Mouse (Mus musculus): Measurements from ENCODE around the gene Abcb1a.

Gene Abcb1a

DNA sequence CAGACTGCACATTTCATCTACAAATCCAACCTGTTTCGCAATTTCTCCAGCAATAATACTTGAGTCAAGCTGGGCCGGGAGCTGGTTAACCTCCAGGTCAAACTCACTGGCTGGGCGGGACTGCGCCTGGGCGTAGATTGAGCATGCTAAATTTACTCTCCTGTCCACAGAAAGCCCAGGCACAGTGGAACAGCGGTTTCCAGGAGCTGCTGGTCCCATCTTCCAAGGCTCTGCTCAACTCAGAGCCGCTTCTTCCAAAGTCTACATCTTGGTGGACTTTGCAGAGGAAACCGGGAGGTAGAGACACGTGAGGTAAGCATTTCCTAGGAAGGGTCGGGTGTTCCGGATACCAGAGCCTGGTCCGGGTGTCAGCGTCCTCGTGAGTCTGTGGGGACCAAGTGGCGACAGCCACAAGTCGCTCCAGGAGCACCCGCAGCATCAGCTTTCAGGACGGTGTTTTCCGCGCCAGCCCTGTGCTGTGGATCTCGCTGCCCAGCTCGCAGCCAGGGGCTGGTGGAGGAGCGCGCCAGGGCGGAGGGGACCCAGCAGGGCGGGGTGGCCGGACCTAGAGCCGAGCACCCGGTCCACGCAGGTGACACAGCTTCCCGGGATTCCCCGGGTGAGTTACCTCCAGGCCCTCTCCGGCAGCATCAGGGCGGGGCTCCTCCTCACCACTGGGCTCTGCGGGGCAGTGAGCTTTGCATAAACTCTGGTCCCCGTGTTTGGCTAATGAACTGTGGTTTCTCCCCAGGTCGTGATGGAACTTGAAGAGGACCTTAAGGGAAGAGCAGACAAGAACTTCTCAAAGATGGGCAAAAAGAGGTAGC, at the start of gene Abcb1a:
Gene Abcb1a, plus strand, starts transcription at position 167 of the 827 bp plus-strand sequence.
- peak; percentile 40 for DNase-seq (ENCODE audit: inconsistent ontology term)

DNA sequence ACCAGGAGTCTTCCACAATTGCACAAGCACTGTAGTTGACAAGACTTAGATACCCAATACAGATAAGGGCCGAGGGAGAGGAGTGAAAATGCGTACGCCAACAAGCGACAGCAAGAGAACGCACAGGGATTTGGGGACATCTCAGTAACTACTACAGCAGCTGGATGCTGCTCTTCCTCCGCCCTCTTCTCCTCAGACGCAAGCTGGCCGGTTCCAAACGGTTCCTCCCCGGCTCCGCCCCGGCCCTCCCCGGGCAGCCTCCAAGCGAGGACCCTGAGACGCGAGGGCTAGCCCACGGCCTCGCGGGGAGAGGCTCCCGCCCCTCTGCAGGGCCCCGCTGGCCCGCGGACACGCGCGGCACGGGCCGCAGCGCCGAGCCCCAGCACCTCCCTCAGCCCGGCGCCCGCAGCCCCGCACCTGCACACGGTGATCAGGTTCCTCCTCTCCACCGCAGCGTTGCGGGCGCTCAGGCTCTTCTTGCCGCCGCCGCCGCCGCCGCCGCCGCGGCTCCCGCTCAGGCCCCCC, 37.7 kb upstream of the Abcb1a start:
- peak; percentile 65 for DNase-seq (ENCODE audit: inconsistent ontology term)

DNA sequence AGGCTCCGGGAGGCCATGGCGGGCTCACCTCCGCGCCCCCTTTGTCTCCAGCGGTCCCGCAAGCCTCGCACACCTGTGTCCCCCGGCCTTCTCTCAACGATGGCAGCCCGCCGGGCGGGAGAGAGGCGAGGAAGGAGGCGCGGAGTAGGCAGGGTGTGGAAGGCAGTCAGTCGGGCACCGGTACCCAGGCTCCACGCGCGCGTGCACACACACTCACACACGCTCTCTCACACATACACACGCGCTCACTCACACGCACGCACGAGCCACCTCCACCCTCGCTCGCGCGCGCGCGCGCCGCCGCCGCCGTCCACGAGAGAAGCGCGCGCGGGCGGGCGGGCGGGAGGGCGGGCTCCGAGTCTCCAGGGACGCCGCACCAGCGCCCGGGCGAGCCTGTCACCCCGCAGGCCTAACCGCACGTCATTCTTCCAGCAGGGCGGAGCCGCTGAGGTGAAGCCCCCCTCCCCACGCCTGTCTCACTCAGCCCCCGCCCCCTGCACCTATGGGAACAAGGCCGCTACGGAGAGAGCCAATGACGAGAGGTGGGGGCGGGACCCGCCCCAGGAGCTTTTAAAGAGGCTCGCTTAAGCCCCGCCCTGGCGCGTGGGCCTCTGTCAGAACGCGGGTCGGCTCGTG, 37.2 kb upstream of the Abcb1a start, which contains the start of gene Rundc3b:
Gene Rundc3b, minus strand, starts transcription at position 357 of the 636 bp plus-strand sequence.
- DNase-seq (ENCODE audit: inconsistent ontology term): peak; percentile 98

DNA sequence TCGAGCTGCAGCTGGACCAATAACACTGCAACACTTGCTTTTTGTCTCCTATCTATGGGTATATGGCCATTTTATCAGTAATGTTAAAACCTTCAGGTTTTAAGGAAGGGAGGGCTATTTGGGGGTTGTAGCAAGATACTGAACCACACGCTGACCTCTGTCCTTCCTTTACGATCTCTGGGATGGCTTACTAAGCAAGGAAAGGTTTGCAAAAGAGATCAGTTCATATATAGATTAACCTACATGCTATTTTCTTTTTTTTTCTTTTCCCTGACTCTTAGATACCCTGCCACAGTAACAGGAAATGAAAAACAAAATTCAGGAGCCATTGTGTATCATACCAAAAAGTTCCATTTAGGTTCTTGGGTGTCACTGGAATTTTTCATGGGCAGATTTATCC, 27.0 kb upstream of the Abcb1a start:
- DNase-seq (ENCODE audit: inconsistent ontology term): no peak

DNA sequence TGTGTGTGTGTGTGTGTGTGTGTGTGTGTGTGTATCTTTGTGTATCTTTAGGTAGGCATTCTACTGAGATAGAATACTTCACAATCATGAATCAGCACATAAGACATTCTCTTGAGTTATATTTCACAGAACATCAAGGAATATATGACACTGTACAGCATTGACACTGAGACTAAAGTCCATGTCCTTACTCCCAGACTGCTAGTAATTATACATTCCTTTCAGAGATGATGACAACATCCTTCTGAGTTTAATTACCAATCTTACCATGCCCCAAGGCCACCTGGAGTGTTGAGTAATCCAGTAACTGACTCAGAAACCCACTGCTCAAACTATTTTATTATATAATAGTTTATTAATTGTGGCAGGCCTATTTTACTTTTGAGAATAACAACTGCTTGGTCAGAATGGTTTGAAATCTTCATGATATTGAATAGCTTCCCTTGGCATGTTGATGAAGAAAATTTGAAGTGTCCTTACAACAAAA, 25.3 kb upstream of the Abcb1a start:
- DNase-seq (ENCODE audit: inconsistent ontology term): peak; percentile 5

DNA sequence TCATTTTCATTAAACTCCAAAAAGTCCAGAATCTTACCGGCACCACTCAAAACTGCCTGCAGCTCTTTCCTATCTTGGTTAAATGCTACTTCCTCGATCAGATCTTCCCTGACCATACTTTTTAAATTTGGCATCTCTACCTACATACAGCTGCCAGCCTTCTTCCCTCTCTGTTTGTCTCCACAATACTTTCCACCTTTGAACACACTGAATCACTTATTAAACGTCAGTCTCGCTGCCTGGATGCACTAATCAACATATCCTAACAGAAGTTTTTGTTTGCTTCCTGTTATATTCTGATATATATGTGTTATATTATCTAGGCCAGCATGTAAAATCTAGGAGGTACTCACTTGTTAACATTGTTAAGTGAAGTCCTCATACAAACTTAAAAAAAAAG, 11.6 kb upstream of the Abcb1a start:
- no peak for DNase-seq (ENCODE audit: inconsistent ontology term)

DNA sequence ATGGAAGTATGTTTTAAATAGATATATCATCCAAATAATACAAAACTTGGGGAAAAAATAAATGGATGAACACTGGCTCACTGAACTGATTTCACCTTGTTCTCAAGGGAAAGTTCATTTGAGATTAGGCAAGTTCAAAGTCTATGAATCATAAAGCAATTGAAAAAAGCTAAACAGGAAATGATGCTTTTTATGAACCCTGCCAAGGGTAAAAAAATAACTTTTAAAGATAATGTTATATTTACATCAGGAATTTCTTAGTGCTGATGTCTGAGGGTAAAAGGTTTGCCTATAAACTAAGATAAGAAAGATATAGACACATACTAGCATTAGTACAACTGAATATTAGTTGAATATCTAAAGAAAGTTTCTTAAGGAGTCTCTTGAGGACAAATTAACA, 11.1 kb upstream of the Abcb1a start:
- no peak for DNase-seq (ENCODE audit: inconsistent ontology term)

DNA sequence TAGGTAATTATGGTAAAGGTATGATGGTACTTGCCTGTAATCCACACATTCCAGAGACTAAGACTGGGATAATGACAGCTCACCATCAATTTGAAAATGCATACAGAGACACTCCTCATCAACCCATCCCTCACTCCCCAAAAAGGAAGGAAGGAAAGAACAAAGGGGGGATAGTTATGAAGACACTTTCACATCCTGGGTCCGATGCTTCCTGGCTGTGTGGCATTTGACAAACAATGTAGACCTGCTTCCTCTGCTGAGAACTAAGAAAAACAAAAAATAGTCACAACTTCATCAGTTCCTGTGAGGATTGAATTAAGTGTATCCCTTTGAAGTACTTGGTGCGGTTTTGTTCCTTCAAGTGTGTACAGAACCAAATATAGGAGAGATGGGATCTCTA, 7.8 kb upstream of the Abcb1a start:
- DNase-seq (ENCODE audit: inconsistent ontology term): no peak

DNA sequence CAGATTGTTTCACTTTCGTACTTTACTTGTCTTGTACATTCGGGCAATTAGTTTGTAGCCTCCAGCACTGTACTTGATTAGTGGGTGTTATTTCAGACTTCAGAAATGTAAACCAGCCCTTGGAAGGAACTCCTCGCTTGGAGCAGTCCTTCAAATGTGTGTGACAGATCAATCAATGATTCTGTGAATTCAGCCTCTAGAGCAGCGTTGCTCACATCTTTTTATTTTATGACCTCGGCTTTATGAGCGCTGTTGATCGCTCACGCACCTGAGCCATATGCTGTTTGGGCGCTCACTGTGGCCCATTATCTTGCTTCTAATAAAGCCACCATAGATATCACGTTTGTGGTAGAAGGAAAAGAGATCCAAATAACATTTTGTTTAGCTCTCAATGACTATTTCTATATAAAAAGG, 868 bp downstream of the Abcb1a start:
- DNase-seq (ENCODE audit: inconsistent ontology term): no peak

DNA sequence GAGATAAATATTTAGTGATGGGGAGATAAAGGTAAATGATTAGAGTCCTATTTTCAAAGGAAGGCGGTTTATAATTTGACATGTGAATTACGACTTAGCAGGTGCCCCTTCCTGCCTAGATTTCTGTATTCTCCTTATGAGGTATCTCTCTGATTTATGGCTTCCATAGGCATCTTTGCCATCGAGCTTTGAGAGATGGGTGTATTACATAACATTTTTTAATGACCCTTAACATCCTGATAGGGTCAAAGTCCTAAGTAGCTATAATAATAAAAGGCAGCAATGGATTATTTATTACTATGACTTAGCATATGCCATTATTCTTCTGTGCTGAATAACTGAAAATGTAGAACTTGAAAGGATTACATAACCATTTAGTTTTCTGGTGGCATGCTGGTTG, 4.8 kb downstream of the Abcb1a start:
- no peak for DNase-seq (ENCODE audit: inconsistent ontology term)

DNA sequence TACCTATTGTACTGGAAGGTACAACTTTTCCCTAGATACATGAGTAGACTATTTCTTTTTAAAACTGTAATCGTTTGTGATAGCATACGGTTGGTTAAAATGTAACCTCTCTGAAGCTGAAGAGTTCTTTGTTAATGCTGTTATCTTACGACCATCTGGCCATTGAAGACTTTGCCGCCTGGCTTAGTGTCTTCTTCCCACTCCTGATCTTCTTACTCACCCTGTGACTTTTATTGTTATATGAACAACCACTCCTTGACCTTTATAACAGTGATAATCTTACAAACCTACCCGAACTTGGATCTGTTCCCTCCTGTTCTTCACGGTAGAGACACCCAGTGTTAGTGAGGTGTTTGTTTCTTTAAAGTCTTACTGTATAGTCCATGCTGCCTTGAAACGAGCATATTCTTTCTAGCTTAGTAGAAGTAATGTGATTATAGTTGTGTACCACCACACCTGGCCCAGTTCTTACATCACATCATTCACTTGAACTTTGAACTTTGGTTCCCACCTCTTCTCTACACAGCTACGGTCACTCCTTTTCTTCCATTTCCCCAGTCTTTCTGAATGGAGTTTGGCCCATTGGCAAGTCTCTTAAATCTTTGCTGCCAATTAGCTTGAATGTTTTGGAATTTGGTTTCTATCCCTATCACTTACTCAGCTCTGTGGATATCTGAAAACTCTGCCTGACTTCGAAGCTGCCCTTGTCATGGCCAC, 8.0 kb downstream of the Abcb1a start:
- no peak for DNase-seq (ENCODE audit: inconsistent ontology term)

DNA sequence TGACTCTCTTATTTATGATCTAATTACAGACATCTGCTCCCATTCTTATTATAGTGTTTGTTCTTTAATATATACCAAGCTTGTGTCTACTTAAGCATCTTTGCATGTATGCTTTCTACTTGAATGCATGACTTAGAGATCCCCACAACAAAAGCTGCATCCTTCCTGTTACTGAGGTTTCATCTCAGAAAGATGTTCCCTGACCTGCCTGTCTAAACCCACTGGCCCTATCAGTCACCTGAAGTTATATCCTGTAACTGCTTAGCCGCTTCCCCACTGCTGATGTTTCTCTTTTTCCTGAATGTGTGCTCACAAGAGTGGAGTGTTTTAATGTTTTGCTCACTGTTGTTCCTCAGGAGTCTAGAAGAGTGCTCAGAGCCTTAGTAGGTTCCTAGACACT, 9.7 kb downstream of the Abcb1a start:
- DNase-seq (ENCODE audit: inconsistent ontology term): no peak

DNA sequence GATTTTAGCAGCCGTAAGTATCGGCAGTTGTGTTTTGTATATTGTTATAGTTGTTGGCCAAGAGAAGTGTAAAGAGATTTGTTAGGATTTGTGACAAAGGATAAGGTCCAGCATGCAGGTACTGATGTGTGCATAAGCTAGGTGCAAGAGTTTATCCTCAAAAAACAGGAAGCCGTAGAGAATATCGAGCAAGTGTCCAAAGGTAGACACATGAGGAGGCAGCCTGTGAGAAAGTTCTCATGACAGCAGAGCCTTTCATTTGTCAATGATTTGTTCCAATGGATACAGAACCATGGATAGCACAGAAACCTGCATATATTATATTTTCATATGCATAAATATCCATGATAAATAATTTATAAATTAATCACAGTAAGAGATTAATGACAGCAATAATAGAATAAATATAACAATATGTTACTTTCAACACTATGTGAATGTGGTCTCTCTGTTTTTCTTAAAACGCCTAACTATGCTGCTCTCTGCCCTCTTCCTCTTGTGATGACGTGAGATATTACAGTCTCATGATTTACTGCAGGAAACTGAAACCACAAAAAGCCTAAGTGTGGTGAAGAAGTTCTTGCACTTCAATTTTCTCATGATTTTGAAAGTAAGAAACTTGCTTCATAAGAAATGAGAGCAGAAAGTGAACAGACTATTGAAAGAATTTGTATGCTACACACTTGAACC, 15.5 kb downstream of the Abcb1a start:
- no peak for DNase-seq (ENCODE audit: inconsistent ontology term)

DNA sequence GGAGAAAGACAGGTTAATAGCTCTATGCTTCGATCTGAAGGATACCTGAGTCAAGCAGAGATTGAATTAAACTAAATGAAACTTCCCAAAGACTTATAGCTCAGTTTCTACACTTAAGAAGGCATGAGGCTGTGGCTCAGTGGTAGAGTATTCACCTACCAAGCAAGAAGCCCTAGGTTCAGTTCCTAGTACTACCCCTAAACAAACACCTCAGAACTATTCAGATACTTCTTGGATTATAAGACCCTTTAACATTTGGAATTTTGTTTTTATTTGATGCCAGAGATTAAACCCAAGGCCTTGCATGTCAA, 16.0 kb downstream of the Abcb1a start:
- DNase-seq (ENCODE audit: inconsistent ontology term): no peak

DNA sequence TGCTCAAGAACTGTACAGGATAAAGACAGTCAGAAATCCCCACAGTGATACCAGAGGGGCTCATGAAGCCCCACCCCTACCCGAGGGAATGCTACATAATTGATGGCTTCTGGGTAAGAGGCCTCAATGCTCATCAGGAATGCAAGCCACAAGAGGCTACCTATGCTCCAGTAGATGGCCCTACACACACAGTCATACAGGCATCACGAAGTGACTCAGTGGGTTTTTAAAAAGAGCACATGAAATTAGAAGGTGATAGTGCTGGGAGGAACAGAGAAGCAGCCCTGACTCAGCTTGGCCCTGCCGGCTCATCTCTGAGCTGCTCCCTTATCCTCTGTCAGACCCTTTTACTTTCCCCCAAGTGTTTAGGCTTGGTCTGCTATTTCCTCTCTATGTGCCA, 21.3 kb downstream of the Abcb1a start:
- no peak for DNase-seq (ENCODE audit: inconsistent ontology term)

DNA sequence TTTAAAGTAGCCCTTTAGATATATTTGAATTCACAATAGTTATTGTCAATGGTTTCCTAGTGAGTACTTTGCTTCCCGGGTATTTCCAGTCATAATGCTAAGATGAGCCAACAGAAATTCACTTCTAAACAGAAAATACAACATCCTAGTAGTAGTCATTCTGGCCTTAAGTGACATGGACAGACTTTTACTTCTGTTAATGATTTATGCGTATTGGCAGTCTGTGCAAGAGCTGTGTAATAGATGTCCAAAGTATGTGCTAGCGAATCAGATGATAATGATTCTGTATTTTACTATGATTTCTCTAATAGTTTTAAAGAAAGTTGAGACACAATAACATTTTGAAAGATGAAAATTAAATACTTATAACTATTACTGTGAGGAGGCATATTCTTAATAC, 23.8 kb downstream of the Abcb1a start:
- DNase-seq (ENCODE audit: inconsistent ontology term): no peak

DNA sequence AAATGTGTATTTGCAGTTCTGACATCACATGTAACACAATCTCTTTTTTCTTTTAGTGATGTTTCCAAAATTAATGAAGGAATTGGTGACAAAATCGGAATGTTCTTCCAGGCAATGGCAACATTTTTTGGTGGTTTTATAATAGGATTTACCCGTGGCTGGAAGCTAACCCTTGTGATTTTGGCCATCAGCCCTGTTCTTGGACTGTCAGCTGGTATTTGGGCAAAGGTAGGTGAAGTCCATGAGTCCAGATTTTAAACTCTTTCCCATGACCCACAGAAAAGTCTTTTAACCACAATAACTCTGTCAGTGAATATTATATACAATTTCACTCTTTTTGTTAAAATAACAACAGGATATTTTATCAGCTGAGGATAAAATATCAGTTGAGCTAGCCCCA, 26.2 kb downstream of the Abcb1a start:
- DNase-seq (ENCODE audit: inconsistent ontology term): peak; percentile 20

DNA sequence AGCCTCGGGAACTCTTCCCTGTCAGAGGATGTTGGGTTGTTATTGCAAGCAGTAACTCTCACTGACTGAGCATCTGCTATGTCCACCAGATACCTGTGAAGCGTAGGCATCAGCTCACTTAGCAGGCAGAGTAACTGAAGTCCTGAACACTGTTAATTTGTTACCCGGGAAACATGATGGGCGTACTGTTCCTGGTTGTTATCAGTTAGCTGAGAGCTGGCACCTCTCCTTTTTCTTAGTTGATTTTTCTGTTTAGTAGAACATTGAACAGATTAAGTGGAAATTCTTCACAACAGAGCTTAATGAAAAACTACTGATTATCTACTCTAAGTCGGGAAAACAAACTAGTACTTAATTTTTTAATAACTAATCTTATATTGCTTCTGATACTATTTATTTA, 27.7 kb downstream of the Abcb1a start:
- no peak for DNase-seq (ENCODE audit: inconsistent ontology term)

DNA sequence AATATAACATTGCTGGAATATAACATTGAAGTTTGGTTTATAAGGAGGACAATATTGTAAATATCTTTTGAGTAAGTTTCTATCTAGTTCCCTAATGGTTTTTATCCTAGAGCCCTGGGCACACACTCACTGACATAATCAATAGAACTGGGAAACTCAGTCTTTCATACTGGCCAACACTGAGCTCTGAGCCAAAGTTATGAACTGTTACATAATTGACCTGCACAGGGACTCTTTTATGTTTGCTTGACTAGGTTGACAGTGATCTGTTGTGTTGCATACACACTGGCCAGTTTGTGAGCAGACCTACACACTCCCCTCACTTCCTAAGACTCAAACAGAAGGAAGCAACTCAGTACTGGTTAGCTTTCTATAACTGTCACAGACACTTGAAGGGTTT, 56.2 kb downstream of the Abcb1a start:
- DNase-seq (ENCODE audit: inconsistent ontology term): no peak

DNA sequence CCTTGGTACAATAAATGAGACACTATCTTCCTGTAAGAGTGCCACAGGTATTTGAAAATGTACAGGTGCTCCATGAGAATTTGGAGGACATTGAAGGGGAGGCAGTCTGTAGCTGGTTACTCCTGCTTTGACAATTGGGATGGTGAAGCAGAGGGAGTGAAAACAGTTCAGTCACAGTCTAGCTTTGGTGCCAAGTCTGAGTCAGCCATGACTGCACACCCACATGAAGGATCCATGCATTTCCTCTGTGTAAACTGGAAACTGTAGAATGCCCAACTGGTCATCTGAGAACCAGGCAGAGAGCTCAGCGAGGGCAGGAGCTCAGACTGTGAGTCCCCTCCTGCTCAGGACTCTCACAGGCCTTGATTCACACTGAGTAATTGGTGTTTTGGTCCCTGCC, 59.7 kb downstream of the Abcb1a start:
- DNase-seq (ENCODE audit: inconsistent ontology term): peak; percentile 50

DNA sequence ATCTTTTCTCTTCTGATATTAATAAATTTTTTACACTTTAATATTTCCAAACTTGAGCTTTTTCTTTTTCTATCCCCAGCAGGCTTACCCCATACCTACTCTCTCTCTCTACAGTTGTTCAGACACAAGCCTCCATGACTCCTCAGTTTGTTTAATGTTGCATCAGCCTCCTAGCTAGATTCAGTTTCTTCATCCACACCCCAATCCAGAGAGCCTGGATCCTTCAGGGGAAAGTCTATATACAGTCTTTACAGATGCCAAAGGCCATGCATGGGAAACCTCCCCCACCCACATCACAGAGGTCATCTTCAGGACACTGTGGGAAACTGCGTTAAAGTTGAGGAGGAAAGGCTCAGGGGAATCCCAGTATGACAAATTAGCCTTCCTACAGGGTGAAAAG, 62.3 kb downstream of the Abcb1a start:
- no peak for DNase-seq (ENCODE audit: inconsistent ontology term)

DNA sequence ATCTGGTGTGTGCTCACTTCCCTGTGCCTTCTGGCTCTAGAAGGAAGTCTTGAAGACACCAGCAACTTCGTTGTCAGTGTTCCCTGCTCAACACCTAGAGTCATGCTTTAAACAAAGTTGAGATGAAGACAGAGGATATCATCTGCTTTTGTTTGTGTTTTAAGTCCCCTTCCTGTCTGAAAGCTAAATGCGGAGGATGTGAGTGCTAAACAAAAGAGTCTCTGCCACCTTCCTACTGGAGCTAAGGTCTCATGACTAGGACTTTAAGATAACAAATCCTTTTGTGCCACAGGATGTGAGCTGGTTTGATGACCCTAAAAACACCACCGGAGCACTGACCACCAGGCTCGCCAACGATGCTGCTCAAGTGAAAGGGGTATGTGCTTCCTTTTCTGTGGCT, 63.0 kb downstream of the Abcb1a start:
- no peak for DNase-seq (ENCODE audit: inconsistent ontology term)

Data from Muller cell, postnatal 12 days (primary cell).